Mouse (Mus musculus) embryonic fibroblast, embryonic 13.5 days (primary cell): Measurements from ENCODE around the gene Pde6d.

ENCODE experiments used
- CTCF ChIP-seq: IDR thresholded peaks from 2 replicates; pipeline ENCODE4 v1.5.1; 2011; ENCODE audit warnings: mild to moderate bottlenecking, control low read depth, low read length, moderate library complexity, borderline replicate concordance; ENCODE audit not compliant: insufficient read depth
- POLR2A ChIP-seq: IDR thresholded peaks from 2 replicates; pipeline ENCODE4 v1.6.1; 2011; ENCODE audit warnings: low read depth, mild to moderate bottlenecking, control low read depth, low read length, moderate library complexity

GRCm38 (mm10) chr1:86525499-86526115, 56.8 kb downstream of the Pde6d start:
- TF ChIP-seq POLR2A (no peak), CTCF (no peak)
